ENCODE assay signal across 31 mouse cellular contexts in the genomic region with DNA sequence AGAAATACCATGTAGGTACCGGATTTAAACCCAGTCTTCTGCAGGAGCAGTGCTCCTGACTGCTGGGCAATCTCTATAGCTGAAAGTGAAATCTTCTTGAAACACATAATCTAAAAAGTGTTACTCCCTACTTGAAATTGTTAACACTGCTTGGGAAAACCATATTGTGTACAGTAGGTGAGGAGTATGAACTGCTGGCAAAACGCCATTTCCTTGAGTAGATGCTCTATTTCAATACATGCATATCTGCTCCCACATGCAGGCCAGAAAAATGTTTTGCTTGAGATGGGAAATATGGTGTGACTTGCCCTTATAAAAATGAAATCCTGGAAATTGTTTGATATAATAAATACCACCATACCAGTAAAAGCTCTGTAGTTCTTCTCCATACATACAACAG.
DNase-seq lines count a peak whose midpoint lies in the region; ATAC-seq and TF ChIP-seq lines count a peak whose summit lies in the region.
"Had no signal": no experiment of that assay in that cellular context is flagged by ENCODE, and none has a peak within 500 bp of the region (broad histone marks: within the 10 kb centered on the region; RNA-seq: fewer than 3 reads in every experiment).

No protein-coding gene starts in this region.

- DNase-seq in frontal cortex, postnatal 10 days (ENCODE audit: low spot score in 2 of 2): no peak
- peak; percentile 3 for DNase-seq in lung, embryonic 14.5 days
- DNase-seq in lung, postnatal 25 days (ENCODE audit: low spot score): no peak
- peak; percentile 21 to 24 for DNase-seq in right cerebral cortex, postnatal 10 days (ENCODE audit: low spot score in 2 of 2)
- DNase-seq in right cerebral cortex, postnatal 14 days: no peak
- no peak for DNase-seq in Muller cell, postnatal 12 days (ENCODE audit: inconsistent ontology term)
- DNase-seq: adrenal gland, adult 2 months; adrenal gland, postnatal 36 days; B cell, adult 2 months; cerebellum, adult 9-10 months; embryo, embryonic 11 days; gastrocnemius, postnatal 25 days; heart, adult 11 months; kidney, adult 2 months; layer of hippocampus, postnatal 36 days; liver, embryonic 13.5 days; lung, adult 18-20 months; lung, postnatal 10 days; thymus, postnatal 4 days had no signal

- TF ChIP-seq CTCF in lung, embryonic 14.5 days (IDR thresholded peaks at IDR 0.05; ENCODE audit: low read depth): no peak

- H3K27me3 ChIP-seq in lung, embryonic 14.5 days (ENCODE audit: insufficient read depth, low read length): no peaks in the 10 kb centered on the region
- H3K27me3 ChIP-seq: embryonic facial prominence, embryonic 12.5 days; heart, embryonic 15.5 days; hindbrain, embryonic 12.5 days; intestine, embryonic 15.5 days; limb, embryonic 15.5 days; liver, embryonic 13.5 days; neural tube, embryonic 13.5 days had no signal

- H3K4me3 ChIP-seq in lung, embryonic 14.5 days (ENCODE audit: low read depth, low read length): no peak overlapping the region
- H3K4me3 ChIP-seq: embryonic facial prominence, embryonic 12.5 days; forebrain, embryonic 10.5 days; heart, embryonic 10.5 days; heart, embryonic 15.5 days; hindbrain, embryonic 12.5 days; intestine, embryonic 15.5 days; limb, embryonic 10.5 days; limb, embryonic 15.5 days; liver, embryonic 13.5 days; neural tube, embryonic 13.5 days had no signal

- H3K4me1 ChIP-seq in lung, embryonic 14.5 days (ENCODE audit: insufficient read depth): no peaks in the 10 kb centered on the region
- H3K4me1 ChIP-seq: embryonic facial prominence, embryonic 12.5 days; forebrain, embryonic 10.5 days; heart, embryonic 10.5 days; heart, embryonic 15.5 days; hindbrain, embryonic 12.5 days; intestine, embryonic 15.5 days; limb, embryonic 10.5 days; limb, embryonic 15.5 days; liver, embryonic 13.5 days; neural tube, embryonic 13.5 days had no signal

- WGBS in lung, embryonic 14.5 days: 76% methylated on average over 2 of the region's 2 CpGs

- H3K36me3 ChIP-seq in lung, embryonic 14.5 days (ENCODE audit: insufficient read depth): no peaks in the 10 kb centered on the region
- H3K36me3 ChIP-seq: embryonic facial prominence, embryonic 12.5 days; forebrain, embryonic 10.5 days; heart, embryonic 10.5 days; heart, embryonic 15.5 days; hindbrain, embryonic 12.5 days; intestine, embryonic 15.5 days; limb, embryonic 10.5 days; limb, embryonic 15.5 days; liver, embryonic 13.5 days; neural tube, embryonic 13.5 days had no signal

- H3K27ac ChIP-seq in lung, embryonic 14.5 days (ENCODE audit: low read depth): no peak overlapping the region
- H3K27ac ChIP-seq: embryonic facial prominence, embryonic 12.5 days; forebrain, embryonic 10.5 days; heart, embryonic 10.5 days; heart, embryonic 15.5 days; hindbrain, embryonic 12.5 days; hindbrain, postnatal 0 days; intestine, embryonic 15.5 days; limb, embryonic 10.5 days; limb, embryonic 15.5 days; liver, embryonic 13.5 days; neural tube, embryonic 13.5 days had no signal

- ATAC-seq in frontal cortex, adult (ENCODE audit: low TSS enrichment): peak; percentile 57
- ATAC-seq in lung, embryonic 14.5 days (ENCODE audit: insufficient read depth): no peak
- ATAC-seq: activated CD4-positive, CD25-positive, alpha-beta regulatory T cell, adult 4 months; hindbrain, postnatal 0 days; intestine, embryonic 15.5 days had no signal

- no peak overlapping the region for H3K4me2 ChIP-seq in lung, embryonic 14.5 days
- H3K4me2 ChIP-seq: embryonic facial prominence, embryonic 12.5 days; heart, embryonic 15.5 days; hindbrain, embryonic 12.5 days; intestine, embryonic 15.5 days; limb, embryonic 15.5 days; liver, embryonic 13.5 days; neural tube, embryonic 13.5 days had no signal

- H3K9ac ChIP-seq in lung, embryonic 14.5 days: no peak overlapping the region
- H3K9ac ChIP-seq: embryonic facial prominence, embryonic 12.5 days; heart, embryonic 15.5 days; hindbrain, embryonic 12.5 days; intestine, embryonic 15.5 days; limb, embryonic 15.5 days; liver, embryonic 13.5 days; neural tube, embryonic 13.5 days had no signal

- H3K9me3 ChIP-seq in lung, embryonic 14.5 days (ENCODE audit: low read depth, low read length): no peaks in the 10 kb centered on the region
- H3K9me3 ChIP-seq: embryonic facial prominence, embryonic 12.5 days; forebrain, embryonic 10.5 days; heart, embryonic 10.5 days; heart, embryonic 15.5 days; hindbrain, embryonic 12.5 days; intestine, embryonic 15.5 days; limb, embryonic 10.5 days; limb, embryonic 15.5 days; liver, embryonic 13.5 days; neural tube, embryonic 13.5 days had no signal

Comparison
In these comparisons a context has a peak if more than half of its experiments do, and no peak if none do; other contexts are left out.
1. DNase-seq: peak in lung, embryonic 14.5 days (single experiment) and right cerebral cortex, postnatal 10 days (2 of 2); none in frontal cortex, postnatal 10 days (0 of 2), lung, postnatal 25 days (single experiment), right cerebral cortex, postnatal 14 days (single experiment) and Muller cell, postnatal 12 days (single experiment).